Mouse (Mus musculus) ES-E14 (cell line): Measurements from ENCODE around the gene Pex7.

ENCODE experiments used
- CHD2 ChIP-seq: IDR thresholded peaks from 2 replicates; pipeline ENCODE4 v1.6.1; 2014; ENCODE audit warnings: mild to moderate bottlenecking, low read depth, low read length, inconsistent platforms
- HCFC1 ChIP-seq: IDR thresholded peaks from 2 replicates; pipeline ENCODE4 v1.6.1; 2012; ENCODE audit warnings: low read length, inconsistent platforms, borderline replicate concordance; ENCODE audit not compliant: insufficient read depth
- MAFK ChIP-seq: IDR thresholded peaks from 2 replicates; pipeline ENCODE4 v1.6.1; 2014; ENCODE audit warnings: mild to moderate bottlenecking, low read depth, low read length, inconsistent platforms; ENCODE audit not compliant: insufficient read depth
- ZC3H11A ChIP-seq: IDR thresholded peaks from 2 replicates; pipeline ENCODE4 v1.6.1; 2012; ENCODE audit warnings: low read depth, mild to moderate bottlenecking, inconsistent platforms, low read length, borderline replicate concordance
- ZNF384 ChIP-seq: IDR thresholded peaks from 2 replicates; pipeline ENCODE4 v1.6.1; 2012; ENCODE audit warnings: low read depth, low read length, inconsistent platforms

GRCm38 (mm10) chr10:19956745-19957144, 49.3 kb upstream of the Pex7 start:
- no peak for TF ChIP-seq CHD2
- no peak for TF ChIP-seq HCFC1
- no peak for TF ChIP-seq ZC3H11A
- TF ChIP-seq MAFK, result no peak
- no peak for TF ChIP-seq ZNF384
